Mouse (Mus musculus) brain, embryonic 14.5 days (tissue): ENCODE results near the gene Rasl11b. TPM values are rescaled to one million over a fixed set of nuclear protein-coding genes. Genes with fewer than 3 reads are reported as not detected.

Experiments
- DNase-seq: peaks from one replicate; pipeline ENCODE4 v3.0.0-alpha.2; 2011; ENCODE audit warnings: low read depth
- CTCF ChIP-seq: fragments of 200-500 bp; IDR thresholded peaks from 2 replicates; pipeline ENCODE4 v1.5.1; 2012; ENCODE audit warnings: inconsistent platforms, mild to moderate bottlenecking, moderate library complexity, borderline replicate concordance; ENCODE audit not compliant: insufficient read depth, insufficient read length; ENCODE audit errors: extremely low read depth
- POLR2A ChIP-seq: fragments of 200-500 bp; IDR thresholded peaks from 2 replicates; pipeline ENCODE4 v1.6.1; 2012; ENCODE audit warnings: mild to moderate bottlenecking, inconsistent platforms, borderline replicate concordance; ENCODE audit not compliant: poor library complexity, insufficient read depth, insufficient read length, severe bottlenecking; ENCODE audit errors: extremely low read depth
- polyA plus RNA-seq: library from polyadenylated mRNA; depleted of rRNA; stranded (reverse); fragments of >200 nt; gene quantifications from 2 replicates; pipeline ENCODE4 v1.2.3, GENCODE M21; 2012

Rasl11b gene
- polyA plus RNA-seq, 1 experiment = 16.0 TPM

DNA sequence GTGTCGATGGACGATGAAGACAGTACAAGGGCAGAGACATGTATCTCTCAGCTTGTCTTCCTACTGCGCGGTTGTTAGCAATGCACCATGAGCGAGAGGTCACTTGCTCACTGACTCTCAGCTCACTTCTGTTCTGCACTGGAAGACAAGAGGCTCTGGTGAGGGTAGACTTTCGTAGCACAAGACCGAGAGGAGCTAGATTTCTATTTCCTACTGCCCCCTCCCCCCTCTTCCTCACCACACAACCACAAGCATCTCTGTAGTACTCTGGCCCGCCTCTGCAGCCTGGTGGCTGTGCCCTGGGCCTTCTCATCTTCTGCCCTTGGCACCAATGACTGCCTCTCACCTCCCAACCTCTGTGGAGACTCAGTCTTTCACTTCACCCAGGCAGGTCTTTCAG, 5.4 kb downstream of the Rasl11b start:
- TF ChIP-seq POLR2A (no peak), CTCF (no peak)
- no peak for DNase-seq

DNA sequence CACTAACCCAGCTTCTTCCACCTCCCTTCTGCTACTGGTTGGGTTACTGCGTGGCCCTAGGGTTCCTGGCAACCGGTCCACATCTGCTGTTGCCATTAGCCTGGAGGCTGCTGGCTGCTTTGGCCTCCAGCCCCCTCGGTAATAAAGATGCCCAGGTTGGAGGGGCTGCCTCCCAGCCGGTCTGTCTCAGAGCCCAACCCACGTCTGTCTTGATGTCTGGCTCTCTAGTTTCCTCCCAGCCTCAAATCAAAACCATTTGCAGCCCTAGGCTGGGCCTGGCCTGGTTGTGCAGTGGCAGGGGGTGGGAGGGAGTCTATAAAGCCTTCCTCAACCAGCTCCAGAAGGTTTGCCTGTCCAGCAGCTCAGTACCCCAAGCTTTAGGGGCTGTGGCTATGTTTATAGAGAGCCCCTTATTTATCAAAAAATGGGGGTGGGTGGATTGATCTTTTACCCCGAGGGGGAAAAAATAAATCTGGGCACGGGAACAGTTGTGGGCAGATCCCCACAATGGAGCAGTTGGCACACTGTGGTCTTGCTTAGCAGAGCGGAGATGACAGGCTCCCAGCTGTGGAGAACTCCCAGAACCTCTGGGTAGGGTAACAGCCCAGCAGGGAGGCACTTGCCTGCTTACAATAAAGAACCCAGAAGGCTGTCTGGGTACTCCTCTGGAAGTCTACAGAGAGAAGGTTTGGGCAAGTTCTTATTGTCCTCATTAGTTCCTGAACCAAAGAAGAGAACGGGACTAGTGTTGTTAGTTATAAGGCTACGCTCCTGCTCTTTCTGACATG, 6.7 kb downstream of the Rasl11b start:
- DNase-seq = no peak
- no peak for TF ChIP-seq POLR2A
- no peak for TF ChIP-seq CTCF

DNA sequence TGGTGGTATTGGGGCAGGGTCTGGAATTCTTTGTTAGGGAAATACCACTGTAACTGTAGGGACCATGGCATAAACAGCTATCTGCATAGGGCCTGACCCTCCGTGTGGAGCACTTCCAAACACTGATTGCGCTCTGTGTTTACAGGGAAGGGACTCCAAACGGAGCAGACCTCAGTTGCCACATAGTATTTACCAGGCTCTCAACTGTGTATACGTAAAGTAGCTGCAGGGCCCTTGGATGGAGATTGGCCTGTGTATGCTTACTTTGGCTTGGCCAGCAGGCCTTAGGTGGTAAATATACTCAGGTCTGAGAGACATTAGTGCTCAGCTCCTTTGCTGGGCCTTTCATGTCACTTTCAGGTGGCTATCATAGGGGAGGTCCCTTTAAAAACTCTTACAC, 7.4 kb downstream of the Rasl11b start:
- DNase-seq = no peak
- TF ChIP-seq CTCF (no peak), POLR2A (no peak)

DNA sequence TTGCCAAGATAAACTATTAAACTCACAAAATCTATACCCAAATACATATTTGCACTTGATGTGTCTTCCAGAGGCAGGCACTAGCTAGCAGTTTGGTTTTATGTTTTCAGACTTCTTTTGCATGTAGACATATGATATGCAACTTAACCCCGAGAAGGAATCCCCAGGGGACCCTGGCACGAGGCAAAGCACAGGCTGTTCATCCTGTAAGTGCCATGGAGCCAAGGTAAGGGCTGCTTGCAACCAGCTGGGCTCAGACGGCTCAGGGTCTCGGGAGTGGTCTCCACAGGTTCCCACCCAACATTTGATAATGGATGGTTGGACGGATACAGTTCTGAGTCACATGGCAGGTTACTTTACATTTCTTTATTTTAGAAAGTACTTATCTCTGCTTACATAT, 9.4 kb downstream of the Rasl11b start:
- no peak for DNase-seq
- TF ChIP-seq CTCF (no peak), POLR2A (no peak)

DNA sequence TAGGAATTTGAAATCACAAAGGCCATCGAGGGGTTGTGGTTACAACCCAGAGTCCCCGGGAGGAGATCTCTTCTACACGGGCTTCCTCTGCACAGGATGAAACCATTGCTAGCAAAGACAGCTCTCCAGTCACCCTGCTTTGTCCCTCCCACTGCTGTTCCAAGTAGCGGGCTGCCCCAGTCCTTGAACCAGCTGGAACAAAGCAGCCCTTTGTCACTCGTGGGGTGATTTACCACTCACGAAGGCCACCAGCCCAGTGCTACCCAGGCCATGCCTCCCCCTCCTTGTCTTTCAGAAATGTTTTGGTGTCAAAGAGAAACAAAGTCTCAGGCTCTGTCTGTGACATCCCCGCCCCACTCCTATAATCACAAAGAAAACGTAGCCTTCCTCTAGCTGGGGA, 10.4 kb downstream of the Rasl11b start:
- TF ChIP-seq CTCF = no peak
- no peak for TF ChIP-seq POLR2A
- DNase-seq = no peak

DNA sequence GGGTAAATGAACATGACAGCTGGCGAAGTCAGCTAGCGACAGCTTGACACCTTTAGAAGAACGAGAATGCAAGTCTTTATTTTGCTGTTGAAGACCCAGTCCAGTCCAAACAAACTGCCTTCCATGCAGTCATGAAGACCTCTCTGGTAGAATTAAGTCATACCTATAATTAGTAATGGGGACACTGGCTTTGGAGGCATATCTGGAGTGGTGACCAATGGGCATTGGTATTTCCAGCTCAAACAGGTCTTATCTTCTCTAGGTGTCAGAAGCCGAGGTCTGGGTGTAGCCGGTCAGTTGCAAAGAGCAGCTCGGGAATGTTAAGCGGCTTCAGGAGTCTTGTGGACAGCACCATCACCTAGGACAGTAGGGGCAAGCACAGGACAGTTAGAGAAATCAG, 11.0 kb downstream of the Rasl11b start:
- DNase-seq = no peak
- TF ChIP-seq CTCF (no peak), POLR2A (no peak)

DNA sequence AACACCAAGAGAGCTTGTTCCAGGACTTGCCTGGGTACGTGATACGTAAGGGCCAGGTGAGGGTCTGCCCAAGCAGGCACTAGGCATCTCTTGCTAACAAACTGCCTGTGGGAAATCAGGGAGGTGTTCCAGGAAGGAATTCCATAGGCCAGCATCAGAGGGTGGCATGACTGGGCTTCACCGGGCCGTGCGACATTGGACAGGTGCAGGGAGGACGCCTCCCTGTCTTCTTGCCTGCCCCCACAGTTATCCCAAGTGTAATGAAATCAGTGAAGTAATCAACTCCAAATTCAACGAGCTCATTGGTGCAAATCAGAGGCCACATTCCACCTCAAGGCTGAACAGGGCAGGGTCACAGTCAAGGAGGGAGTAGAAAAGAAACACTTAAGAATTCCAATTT, 11.6 kb downstream of the Rasl11b start:
- no peak for DNase-seq
- TF ChIP-seq CTCF (no peak), POLR2A (no peak)

DNA sequence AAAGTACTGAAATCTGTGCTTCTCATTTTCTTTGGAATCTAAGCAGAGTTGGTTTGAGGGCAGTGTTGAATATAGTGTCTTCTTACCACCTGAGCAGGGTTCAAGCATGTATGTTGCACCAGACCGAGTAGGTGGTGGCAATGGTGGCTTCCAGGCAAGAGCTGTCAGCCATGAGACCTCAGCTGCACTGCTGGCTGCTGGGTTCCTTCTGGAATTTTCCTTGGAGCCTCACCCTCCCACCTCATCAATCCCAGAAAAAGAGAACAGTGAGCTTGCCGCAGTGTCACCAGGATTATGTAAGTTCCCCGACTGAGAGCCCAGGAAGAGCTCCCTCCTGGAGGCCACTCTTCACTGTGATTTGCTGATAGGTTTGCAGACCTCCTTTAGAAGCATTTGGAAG, 12.1 kb downstream of the Rasl11b start:
- TF ChIP-seq POLR2A (no peak), CTCF (no peak)
- DNase-seq = no peak

DNA sequence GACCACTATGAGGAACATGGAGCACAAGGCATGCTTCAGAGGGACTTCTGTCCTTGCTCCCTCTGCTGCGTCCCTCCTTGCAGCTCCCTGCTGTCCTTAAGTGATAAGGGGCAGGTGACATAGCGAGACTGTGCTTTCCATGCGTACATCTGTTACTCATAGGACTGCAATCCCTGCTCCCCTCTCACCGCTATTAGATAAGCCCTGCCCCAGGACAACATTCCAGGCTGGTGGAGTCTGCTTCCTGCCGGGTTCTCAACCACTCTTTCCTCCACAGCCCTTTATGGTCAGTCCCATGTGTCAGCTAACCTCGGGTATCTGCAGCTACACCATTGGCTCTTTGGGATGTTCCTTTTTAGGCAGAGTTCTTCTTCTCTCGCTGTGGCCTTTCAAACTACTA, 13.4 kb downstream of the Rasl11b start:
- no peak for TF ChIP-seq CTCF
- TF ChIP-seq POLR2A = no peak
- no peak for DNase-seq

DNA sequence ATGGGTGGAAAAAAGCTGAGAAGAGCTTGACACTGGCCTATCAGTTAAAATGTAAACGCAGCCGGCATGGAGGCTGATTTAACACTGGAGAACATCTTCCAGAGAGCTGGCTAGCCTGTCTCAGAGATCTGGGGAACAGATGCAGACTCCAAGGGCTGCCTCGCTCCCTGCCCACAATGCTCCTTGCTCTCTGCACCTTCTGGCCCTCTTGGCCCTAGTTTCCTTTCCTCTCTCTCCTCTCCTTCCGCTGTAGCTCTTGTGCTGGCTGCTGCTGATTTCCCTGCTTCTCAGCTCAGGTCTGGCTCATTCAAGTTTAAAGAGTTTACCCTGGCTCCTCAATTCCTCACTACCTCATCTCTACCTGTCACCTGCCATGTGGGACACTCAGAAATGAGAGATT, 14.6 kb downstream of the Rasl11b start:
- no peak for DNase-seq
- no peak for TF ChIP-seq CTCF
- no peak for TF ChIP-seq POLR2A

DNA sequence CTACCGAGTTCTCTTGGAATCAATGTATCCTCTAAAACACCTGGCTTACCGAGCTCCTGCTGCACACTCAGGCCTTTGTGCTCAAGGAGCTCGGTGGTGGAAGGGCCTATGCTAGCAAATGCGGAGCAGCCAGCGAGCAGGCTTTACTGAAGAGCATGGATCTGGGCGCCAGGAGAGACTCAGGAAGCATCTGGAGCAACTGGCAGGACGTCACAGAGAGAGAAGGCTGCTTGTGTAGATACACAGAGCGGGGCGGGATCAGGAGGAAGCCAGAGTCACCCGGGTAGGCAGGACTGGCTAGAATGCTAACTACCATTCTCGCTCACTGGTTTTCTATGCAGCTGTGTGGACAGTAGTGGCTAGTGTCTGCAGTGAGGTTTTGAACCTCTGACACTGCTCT, 16.3 kb downstream of the Rasl11b start:
- no peak for TF ChIP-seq CTCF
- no peak for TF ChIP-seq POLR2A

DNA sequence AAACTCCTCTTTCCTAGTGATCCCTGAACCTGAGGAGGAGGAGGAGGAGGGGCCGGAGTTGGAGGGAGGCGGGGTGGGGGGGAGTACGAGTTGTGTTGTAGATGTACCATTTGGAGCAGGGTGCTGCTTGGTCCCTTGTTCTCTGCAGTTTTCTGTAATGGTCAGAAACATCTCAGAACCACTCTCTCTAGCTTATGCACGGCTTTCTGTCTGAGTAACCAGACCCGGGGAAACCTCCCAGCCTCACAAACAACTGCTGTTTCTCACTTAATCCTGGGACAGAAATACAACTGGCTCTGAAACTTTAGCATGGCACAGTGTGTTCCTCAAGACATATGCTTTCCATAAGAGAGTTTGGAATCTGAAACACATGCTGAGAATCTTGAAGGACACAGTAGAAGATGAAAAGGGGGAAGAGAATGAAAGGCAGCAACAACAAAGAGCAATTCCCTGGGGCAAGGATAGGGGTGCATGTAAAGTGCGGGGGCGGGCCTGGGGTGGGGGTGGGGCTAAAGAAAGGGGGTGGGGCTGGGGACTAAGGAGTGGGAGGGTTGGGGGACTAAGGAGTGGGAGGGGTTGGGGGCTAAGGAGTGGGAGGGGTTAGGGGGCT, 19.5 kb downstream of the Rasl11b start:
- no peak for TF ChIP-seq CTCF
- no peak for TF ChIP-seq POLR2A
- peak; percentile 74 for DNase-seq

More for the DNA sequence above, 16.3 kb downstream of the Rasl11b start:
- no peak for DNase-seq
